In genomic region chr6:27762061-27762460, GRCm38 (mm10) we compare ENCODE assay signal across 16 mouse cellular contexts.
DNase-seq lines count a peak whose midpoint lies in the region.
"Had no signal": no experiment of that assay in that cellular context is flagged by ENCODE, and none has a peak within 500 bp of the region (broad histone marks: within the 10 kb centered on the region; RNA-seq: fewer than 3 reads in every experiment).

No protein-coding gene starts in this region.

- intact Hi-C loops in left cerebral cortex, postnatal 36 days (cut with DNase I), result no loop called here

- peak; percentile 16 to 35 for DNase-seq in layer of hippocampus, adult 8-10 months (ENCODE audit: low spot score in 2 of 2)
- DNase-seq in layer of hippocampus, adult 9-10 months (ENCODE audit: low spot score), result no peak
- DNase-seq in brain, adult 2 months (ENCODE audit: low read depth, low spot score), result peak; percentile 82
- peak; percentile 46 for DNase-seq in layer of hippocampus, adult 9-11 months
- peak; percentile 24 to 47 for DNase-seq in left cerebral cortex, postnatal 36 days (ENCODE audit: low spot score in 2 of 2)
- no peak for DNase-seq in natural killer cell, adult 2 months (ENCODE audit: low spot score in 2 of 2)
- DNase-seq in adrenal gland, postnatal 25 days, result no peak
- DNase-seq: adrenal gland, adult 8-10 months; cerebellum, adult 2 months; cerebellum, postnatal 25 days; gastrocnemius, adult 2 months; heart, postnatal 4 days; kidney, adult 18-20 months; lung, adult 18-20 months; lung, postnatal 10 days; thymus, postnatal 25 days had no signal

Comparison
In these comparisons a context has a peak if more than half of its experiments do, and no peak if none do; other contexts are left out.
1. DNase-seq: peak in layer of hippocampus, adult 8-10 months (2 of 2), brain, adult 2 months (single experiment), layer of hippocampus, adult 9-11 months (single experiment) and left cerebral cortex, postnatal 36 days (2 of 2); none in layer of hippocampus, adult 9-10 months (single experiment), natural killer cell, adult 2 months (0 of 2) and adrenal gland, postnatal 25 days (single experiment).